Mouse (Mus musculus) gastrocnemius, adult 2 months (tissue): ENCODE results near the gene Mab21l3. TPM values are rescaled to one million over a fixed set of nuclear protein-coding genes. Genes with fewer than 3 reads are reported as not detected.

Experiments used
- DNase-seq: peaks from one replicate; pipeline ENCODE4 v3.0.0; 2022
- H3K27ac ChIP-seq: fragments of 200-600 bp; 2 replicates; pipeline ENCODE4 v1.8.1; 2022; ENCODE audit warnings: mild to moderate bottlenecking
- H3K4me3 ChIP-seq: fragments of 200-600 bp; 2 replicates; pipeline ENCODE4 v1.8.1; 2022; ENCODE audit warnings: mild to moderate bottlenecking, moderate library complexity
- CTCF ChIP-seq: fragments of 200-600 bp; IDR thresholded peaks from 2 replicates; pipeline ENCODE4 v1.8.1; 2022; ENCODE audit warnings: antibody characterized with exemption, mild to moderate bottlenecking, moderate library complexity
- intact Hi-C: fragments of 180-260 bp; cut with DNase I; formaldehyde crosslinking; loops from one replicate; pipeline ENCODE4 v1.15.1; 2025
- long read RNA-seq, 2 experiments: library from polyadenylated mRNA; stranded (forward); transcript quantifications; one replicate each; pipeline ENCODE4 v2.0.0; 2021
- total RNA-seq, 2 experiments: library from RNA; stranded (reverse); gene quantifications; 2 replicates each; pipeline ENCODE4 v1.2.3; 2021

Gene Mab21l3
- total RNA-seq = not detected
- long read RNA-seq, experiment 1 = 0 reads
- long read RNA-seq, experiment 2 = 0 reads

DNA sequence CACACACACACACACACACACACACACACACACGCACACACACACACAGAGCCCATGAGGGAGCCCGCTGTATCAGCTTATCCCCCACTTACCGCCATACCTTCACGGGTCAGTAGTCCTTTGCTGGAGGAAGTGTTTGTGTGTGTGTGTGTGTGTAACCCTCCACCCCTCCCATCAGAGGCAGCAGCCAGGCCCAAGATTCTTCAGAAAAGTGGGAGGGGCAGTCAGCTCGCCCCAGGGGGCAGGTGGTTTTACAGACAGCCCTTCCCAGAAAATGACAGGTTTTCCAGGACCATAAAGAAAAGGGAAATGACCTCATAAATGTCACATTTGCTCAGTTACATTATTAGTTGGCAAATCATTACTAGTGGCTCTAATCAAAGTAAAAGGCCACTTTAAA, at the start of gene Mab21l3:
Gene Mab21l3, minus strand, starts transcription at position 144 of the 400 bp plus-strand sequence.
- Histone ChIP-seq H3K27ac (no peak within 1 kb of the TSS), H3K4me3 (no peak within 1 kb of the TSS)
- intact Hi-C loops = no loop called here

GRCm38 (mm10) chr3:101897377-101897974, 48.7 kb upstream of the Mab21l3 start:
- no peak overlapping the region for H3K27ac ChIP-seq
- intact Hi-C loops = loop anchor here (5.0 to 10.0 kb wide), 2 partner anchors 165 to 347 kb away; no protein-coding TSS in a partner anchor
- TF ChIP-seq CTCF = no peak
- no peak overlapping the region for H3K4me3 ChIP-seq
- no peak for DNase-seq

More for the DNA sequence above, at the start of gene Mab21l3:
- no peak for TF ChIP-seq CTCF
- no peak for DNase-seq

- peak; percentile 69 for DNase-seq
- H3K27ac ChIP-seq = no peak overlapping the region
- intact Hi-C loops = loop anchor here (5.0 to 10.0 kb wide), 2 partner anchors 165 to 348 kb away; no protein-coding TSS in a partner anchor
- TF ChIP-seq CTCF = peak; percentile 91
- no peak overlapping the region for H3K4me3 ChIP-seq
Observed at GRCm38 (mm10) chr3:101896893-101897292, 48.1 kb upstream of the Mab21l3 start.

DNA sequence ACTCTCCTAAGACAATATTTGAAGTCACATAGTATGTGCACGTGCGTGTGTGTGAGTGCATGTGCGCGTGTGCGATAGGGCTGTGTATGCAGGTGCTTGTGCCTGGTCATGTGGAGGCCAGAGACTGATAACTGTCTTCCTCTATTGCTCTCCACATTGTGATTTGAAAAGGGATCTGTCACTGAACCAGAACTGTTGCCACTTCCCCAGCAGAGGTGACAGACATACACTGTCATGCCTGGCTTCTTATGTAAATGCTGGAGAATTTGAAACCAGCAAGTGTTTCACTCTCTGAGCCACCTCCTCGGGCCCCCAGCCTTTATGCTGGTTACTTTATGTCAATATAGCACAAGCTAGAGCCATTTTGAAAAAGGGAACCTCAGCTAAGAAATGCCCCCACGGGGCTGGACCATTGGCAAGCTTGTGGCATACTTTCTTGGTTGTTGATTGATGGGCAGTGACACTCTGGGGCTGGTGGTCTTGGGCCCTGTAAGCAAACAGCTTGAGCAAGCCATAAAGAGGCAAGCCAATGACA, 46.7 kb upstream of the Mab21l3 start:
- TF ChIP-seq CTCF = no peak
- intact Hi-C loops = loop anchor here (5.0 to 10.0 kb wide), 2 partner anchors 167 to 349 kb away; no protein-coding TSS in a partner anchor
- DNase-seq = no peak
- no peak overlapping the region for H3K27ac ChIP-seq
- H3K4me3 ChIP-seq = no peak overlapping the region

DNA sequence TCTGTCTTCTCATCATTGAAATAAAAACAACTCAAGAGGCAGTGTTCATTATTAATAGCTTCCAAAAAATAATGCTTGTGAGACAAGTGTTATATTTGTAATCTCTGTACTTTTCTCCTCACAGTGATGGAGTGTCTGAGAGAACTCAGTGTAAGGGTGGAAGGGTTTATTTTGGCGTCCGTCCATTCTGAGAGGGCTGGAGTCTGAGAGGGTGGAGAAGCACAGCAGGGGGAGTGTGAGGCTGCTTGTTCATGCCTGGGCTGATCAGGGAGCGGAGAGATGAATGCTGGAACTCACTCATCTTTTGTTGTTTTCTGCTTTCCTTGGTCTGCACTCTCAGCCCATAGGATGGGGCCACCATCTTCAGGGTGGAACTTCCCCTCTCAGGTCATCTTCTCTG, 36.8 kb upstream of the Mab21l3 start:
- Histone ChIP-seq H3K27ac (no peak overlapping the region), H3K4me3 (no peak overlapping the region)
- no peak for DNase-seq
- TF ChIP-seq CTCF = no peak
- intact Hi-C loops = no loop called here

DNA sequence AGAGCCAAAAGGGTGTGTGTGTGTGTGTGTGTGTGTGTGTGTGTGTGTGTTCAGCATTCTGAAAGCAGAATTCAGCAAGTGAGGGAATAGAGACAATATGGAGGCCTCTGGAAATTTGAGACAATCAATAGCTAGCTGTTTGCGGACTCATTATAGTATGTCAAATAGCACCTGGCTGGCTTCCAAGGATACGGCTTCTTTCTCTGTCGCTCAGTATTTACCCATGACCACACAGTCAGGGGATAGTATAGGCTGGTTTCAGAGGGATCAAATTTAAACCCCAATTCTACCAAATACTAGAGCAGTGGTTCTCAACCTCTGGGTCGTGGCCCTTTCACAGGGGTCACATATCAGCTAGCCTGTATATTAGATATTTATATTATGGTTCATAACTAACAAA, 36.3 kb upstream of the Mab21l3 start:
- Histone ChIP-seq H3K4me3 (no peak overlapping the region), H3K27ac (no peak overlapping the region)
- no peak for DNase-seq
- intact Hi-C loops = no loop called here
- no peak for TF ChIP-seq CTCF

GRCm38 (mm10) chr3:101883902-101884301, 35.1 kb upstream of the Mab21l3 start:
- TF ChIP-seq CTCF = no peak
- DNase-seq = no peak
- Histone ChIP-seq H3K4me3 (no peak overlapping the region), H3K27ac (no peak overlapping the region)
- intact Hi-C loops = no loop called here

DNA sequence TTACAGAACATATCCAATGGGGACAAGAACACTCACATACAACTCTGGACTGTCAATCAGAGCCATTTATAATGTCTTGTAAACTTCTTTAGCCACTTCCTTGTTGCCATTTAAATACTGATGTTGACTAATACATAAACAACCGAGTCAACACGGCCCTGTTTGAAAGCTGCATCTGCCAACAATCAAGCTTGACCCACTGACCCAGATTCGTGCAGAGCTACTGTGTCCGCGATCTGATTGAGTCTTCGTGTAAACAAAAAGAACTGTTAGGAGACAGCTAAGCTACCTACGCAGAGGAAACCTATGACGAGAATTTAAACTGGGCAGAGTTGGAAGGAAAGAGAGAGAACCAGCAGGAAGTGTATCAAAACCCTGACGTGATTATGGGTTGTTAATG, 33.0 kb upstream of the Mab21l3 start:
- Histone ChIP-seq H3K4me3 (no peak overlapping the region), H3K27ac (no peak overlapping the region)
- DNase-seq = no peak
- intact Hi-C loops = no loop called here
- TF ChIP-seq CTCF = no peak

- TF ChIP-seq CTCF = peak; percentile 20; the same call in 1 of the 2 replicates
- no peak for DNase-seq
- Histone ChIP-seq H3K4me3 (no peak overlapping the region), H3K27ac (no peak overlapping the region)
- intact Hi-C loops = no loop called here
Observed at GRCm38 (mm10) chr3:101880818-101881217, 32.1 kb upstream of the Mab21l3 start.

DNA sequence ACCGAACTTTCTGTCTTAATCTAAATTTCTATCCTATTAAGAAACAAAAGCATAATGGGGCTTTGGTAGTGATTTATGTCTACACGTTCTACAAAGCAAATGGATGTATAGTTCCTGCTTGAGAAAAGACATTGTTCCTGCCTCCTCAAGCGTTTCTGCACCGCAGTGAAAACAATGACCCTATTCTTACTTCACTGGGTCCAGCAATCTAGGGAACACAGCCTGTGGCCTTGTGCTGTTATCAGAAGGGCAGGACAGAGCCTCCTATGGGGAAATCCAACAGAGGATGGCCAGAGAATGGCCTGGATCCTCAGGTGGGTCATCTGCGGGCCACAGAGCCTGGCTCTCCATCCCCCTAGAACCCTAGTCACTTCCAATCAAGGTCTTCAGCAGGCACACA, 29.4 kb upstream of the Mab21l3 start:
- Histone ChIP-seq H3K4me3 (no peak overlapping the region), H3K27ac (no peak overlapping the region)
- TF ChIP-seq CTCF = no peak
- intact Hi-C loops = no loop called here
- no peak for DNase-seq

GRCm38 (mm10) chr3:101876459-101877285, 27.9 kb upstream of the Mab21l3 start:
- DNase-seq = no peak
- TF ChIP-seq CTCF = no peak
- H3K27ac ChIP-seq = no peak overlapping the region
- no peak overlapping the region for H3K4me3 ChIP-seq
- intact Hi-C loops = no loop called here

- no peak for DNase-seq
- no peak for TF ChIP-seq CTCF
- Histone ChIP-seq H3K4me3 (no peak overlapping the region), H3K27ac (no peak overlapping the region)
- intact Hi-C loops = no loop called here
Observed at GRCm38 (mm10) chr3:101875258-101875920, 26.6 kb upstream of the Mab21l3 start.
